Mouse (Mus musculus) hindbrain, embryonic 10.5 days (tissue): ENCODE results near the gene 5530401A14Rik. TPM values are rescaled to one million over a fixed set of nuclear protein-coding genes. Genes with fewer than 3 reads are reported as not detected.

Experiments used
- DNase-seq: peaks from one replicate; pipeline ENCODE4 v3.0.0-alpha.2; 2017; ENCODE audit warnings: low spot score
- H3K27ac ChIP-seq: fragments of 300-500 bp; sonication (generic); 2 replicates; pipeline ENCODE4 v1.5.1; 2016; ENCODE audit warnings: mild to moderate bottlenecking, moderate library complexity
- H3K27me3 ChIP-seq: fragments of 300-500 bp; sonication (generic); 2 replicates; pipeline ENCODE4 v1.6.1; 2016; ENCODE audit warnings: mild to moderate bottlenecking; ENCODE audit not compliant: poor library complexity, insufficient read depth, severe bottlenecking
- H3K36me3 ChIP-seq: fragments of 300-500 bp; sonication (generic); 2 replicates; pipeline ENCODE4 v1.6.1; 2016; ENCODE audit warnings: mild to moderate bottlenecking, moderate library complexity
- H3K4me1 ChIP-seq: fragments of 300-500 bp; sonication (generic); replicated peaks from 2 replicates; pipeline ENCODE4 v1.6.1; 2016; ENCODE audit warnings: mild to moderate bottlenecking
- H3K4me3 ChIP-seq: fragments of 300-500 bp; sonication (generic); 2 replicates; pipeline ENCODE4 v1.5.1; 2016; ENCODE audit warnings: mild to moderate bottlenecking, moderate library complexity
- H3K9me3 ChIP-seq: fragments of 300-500 bp; sonication (generic); 2 replicates; pipeline ENCODE4 v1.6.1; 2016; ENCODE audit warnings: mild to moderate bottlenecking, moderate library complexity
- WGBS: fragments of 180-500 bp; shearing (Covaris S2); methylation state at CpG from one replicate; pipeline ENCODE4 v1.1.7; 2016; 5-methylcytosine and 5-hydroxymethylcytosine counted together
- polyA plus RNA-seq: library from polyadenylated mRNA; unstranded; fragments of >200 nt; fragmentation: Nextera tagmentation; extraction: Ambion mirVana; gene quantifications from 2 replicates; pipeline ENCODE4 v1.2.1, GENCODE M21; 2016

5530401A14Rik gene
- polyA plus RNA-seq: 0.12 and 0.15 TPM in 2 replicates

- peak; percentile 63 for DNase-seq
Measured at GRCm38 (mm10) chr11:81860250-81860972, at the start of gene 5530401A14Rik. Gene 5530401A14Rik (plus strand): TSS chr11:81860673.

DNA sequence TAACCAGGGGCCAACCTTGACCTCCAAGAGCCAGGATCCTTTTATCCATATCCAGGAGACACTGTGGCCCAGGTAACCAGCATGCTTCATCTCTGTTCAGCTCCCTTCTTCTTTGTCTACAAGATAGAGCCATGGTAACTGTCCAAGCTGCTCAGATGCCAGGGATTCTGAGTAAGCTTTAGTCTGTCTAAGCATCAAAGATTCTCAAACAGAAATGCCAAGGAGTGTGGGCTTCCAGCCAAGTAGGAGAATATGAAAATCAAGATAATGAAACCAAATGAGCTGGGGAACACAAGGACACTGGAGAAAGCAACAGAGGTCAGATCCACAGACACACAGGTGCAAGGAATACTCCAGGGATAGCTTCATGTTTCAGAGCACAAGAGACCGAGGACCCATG lies 45.7 kb upstream of the 5530401A14Rik start:
- WGBS: 94% methylated on average over 1 of the region's 1 CpGs
- H3K4me1 ChIP-seq: no peaks in the 10 kb centered on the region
- no peak overlapping the region for H3K4me3 ChIP-seq
- no peaks in the 10 kb centered on the region for H3K9me3 ChIP-seq
- H3K27me3 ChIP-seq: no peaks in the 10 kb centered on the region
- no peaks in the 10 kb centered on the region for H3K36me3 ChIP-seq
- no peak overlapping the region for H3K27ac ChIP-seq
- no peak for DNase-seq

More at GRCm38 (mm10) chr11:81860250-81860972, at the start of gene 5530401A14Rik:
- Histone ChIP-seq H3K4me1 (peaks cover 50% of the 10 kb centered on the region), H3K27ac (peak within 1 kb of the TSS; percentile 75), H3K9me3 (no peaks in the 10 kb centered on the region), H3K36me3 (no peaks in the 10 kb centered on the region), H3K27me3 (no peaks in the 10 kb centered on the region), H3K4me3 (no peak within 1 kb of the TSS)
- WGBS: 34% methylated on average over 4 of the region's 4 CpGs

GRCm38 (mm10) chr11:81816531-81816930 lies 43.9 kb upstream of the 5530401A14Rik start:
- no peak overlapping the region for H3K27ac ChIP-seq
- WGBS: 63% methylated on average over 5 of the region's 5 CpGs
- H3K9me3 ChIP-seq: no peaks in the 10 kb centered on the region
- no peaks in the 10 kb centered on the region for H3K27me3 ChIP-seq
- no peaks in the 10 kb centered on the region for H3K4me1 ChIP-seq
- H3K4me3 ChIP-seq: no peak overlapping the region
- no peaks in the 10 kb centered on the region for H3K36me3 ChIP-seq
- no peak for DNase-seq

DNA sequence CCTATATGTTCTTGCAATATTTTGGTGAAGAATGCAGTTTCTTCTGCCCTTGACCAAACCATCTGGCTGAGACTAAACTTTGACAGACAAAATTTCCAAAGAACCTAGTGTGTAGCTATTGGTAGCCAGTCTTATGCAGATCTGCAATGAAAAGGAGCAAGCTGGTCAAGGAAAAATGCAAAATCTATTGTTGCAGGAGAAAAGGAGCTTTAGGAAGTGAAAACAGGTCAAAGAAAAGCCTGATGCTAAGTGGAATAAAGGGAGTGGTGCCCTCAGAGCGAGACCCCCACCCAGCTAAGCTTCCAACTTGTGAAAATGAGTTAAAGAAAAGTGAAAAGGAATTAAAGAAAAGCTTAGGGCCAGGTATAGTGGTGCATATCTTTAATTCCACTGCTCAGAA lies 28.1 kb upstream of the 5530401A14Rik start:
- Histone ChIP-seq H3K4me3 (no peak overlapping the region), H3K36me3 (no peaks in the 10 kb centered on the region), H3K27me3 (no peaks in the 10 kb centered on the region), H3K27ac (no peak overlapping the region), H3K4me1 (peaks cover 7% of the 10 kb centered on the region; the same call in 1 of the 2 replicates), H3K9me3 (no peaks in the 10 kb centered on the region)
- 56% methylated on average over 1 of the region's 1 CpGs for WGBS
- DNase-seq: no peak

DNA sequence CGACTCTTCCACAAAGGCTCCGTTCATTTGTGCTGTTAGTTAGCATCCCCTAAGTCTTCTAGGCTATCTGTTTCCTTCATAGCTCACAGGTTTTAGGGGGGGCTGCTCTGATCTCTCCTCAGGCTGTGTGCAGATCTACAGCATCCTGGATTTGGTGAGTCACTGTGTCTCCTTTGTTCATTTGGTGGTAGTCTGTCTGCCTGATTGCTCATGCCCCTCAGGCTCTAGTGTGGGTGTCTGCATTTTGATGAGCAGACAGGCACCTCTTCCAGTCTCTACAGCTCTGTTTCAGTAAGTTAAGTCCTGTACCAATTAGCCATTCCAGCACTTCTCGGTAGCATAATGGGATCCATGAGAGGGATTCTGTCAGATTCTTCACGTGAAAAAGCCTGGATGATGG lies 22.0 kb upstream of the 5530401A14Rik start:
- no peaks in the 10 kb centered on the region for H3K36me3 ChIP-seq
- H3K4me1 ChIP-seq: peaks cover 36% of the 10 kb centered on the region
- 71% methylated on average over 4 of the region's 4 CpGs for WGBS
- H3K27ac ChIP-seq: no peak overlapping the region; the same call in 1 of the 2 replicates
- no peak overlapping the region for H3K4me3 ChIP-seq
- no peak for DNase-seq
- H3K27me3 ChIP-seq: no peaks in the 10 kb centered on the region
- H3K9me3 ChIP-seq: no peaks in the 10 kb centered on the region

DNA sequence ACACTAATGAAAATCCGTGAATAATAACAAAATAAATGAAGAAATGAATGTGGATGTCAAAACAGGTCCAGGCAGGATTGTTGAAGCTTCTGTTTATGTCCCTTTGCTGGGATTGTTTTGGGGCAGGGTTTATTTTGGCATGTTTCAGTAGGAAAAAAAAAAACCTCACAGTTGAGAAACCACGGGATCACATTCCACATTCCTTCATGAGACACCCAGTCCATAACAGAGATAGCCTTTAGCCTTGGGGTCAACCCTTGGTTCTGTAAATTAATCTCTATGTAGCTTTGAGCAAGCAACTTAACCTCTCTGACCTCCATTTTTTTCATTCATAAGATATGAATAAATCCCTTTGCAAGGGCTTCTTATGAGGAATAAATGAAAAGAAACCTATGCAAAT lies 19.5 kb upstream of the 5530401A14Rik start:
- DNase-seq: no peak
- H3K36me3 ChIP-seq: no peaks in the 10 kb centered on the region
- WGBS: 67% methylated on average over 2 of the region's 2 CpGs

DNA sequence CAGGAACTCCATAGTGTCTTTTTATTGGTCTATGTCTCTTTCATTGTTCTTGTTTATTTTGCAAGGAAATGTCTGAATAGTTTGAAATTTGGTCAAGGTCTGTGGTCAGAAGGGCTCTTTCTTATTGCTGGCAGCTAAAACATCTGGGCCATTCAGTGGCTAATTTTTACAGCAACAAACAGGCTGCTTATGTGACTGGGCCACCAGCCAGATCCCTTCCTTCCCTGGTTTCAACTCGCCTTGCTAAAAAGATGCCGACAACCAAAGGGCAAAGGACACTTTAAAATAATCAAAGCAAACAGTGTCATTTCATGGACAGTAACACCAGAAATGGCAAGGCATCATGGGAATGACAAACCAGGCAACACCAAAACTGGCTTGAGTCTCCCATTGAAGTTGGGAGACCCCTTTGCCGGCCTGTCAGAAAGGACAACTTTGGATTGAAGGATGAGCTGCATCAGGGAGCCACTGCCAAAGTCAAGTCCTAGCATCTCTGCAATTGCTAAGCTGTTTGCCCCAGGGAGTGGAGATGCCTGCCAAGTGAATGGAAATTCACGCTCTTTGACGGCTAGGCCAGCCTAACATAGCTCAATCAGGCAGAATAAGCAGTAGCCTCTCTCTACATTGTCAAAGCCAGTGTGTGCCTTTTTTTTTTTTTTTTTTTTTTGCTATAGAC lies 15.3 kb upstream of the 5530401A14Rik start:
- no peak overlapping the region for H3K27ac ChIP-seq
- WGBS: 73% methylated on average over 5 of the region's 5 CpGs
- no peak overlapping the region for H3K4me3 ChIP-seq
- H3K4me1 ChIP-seq: peaks cover 27% of the 10 kb centered on the region
- H3K36me3 ChIP-seq: no peaks in the 10 kb centered on the region
- no peaks in the 10 kb centered on the region for H3K9me3 ChIP-seq
- no peaks in the 10 kb centered on the region for H3K27me3 ChIP-seq
- no peak for DNase-seq

More for the DNA sequence above, 19.5 kb upstream of the 5530401A14Rik start:
- Histone ChIP-seq H3K27ac (no peak overlapping the region), H3K9me3 (no peaks in the 10 kb centered on the region), H3K27me3 (no peaks in the 10 kb centered on the region), H3K4me1 (peaks cover 28% of the 10 kb centered on the region), H3K4me3 (no peak overlapping the region)

GRCm38 (mm10) chr11:81845686-81846036 lies 14.8 kb upstream of the 5530401A14Rik start:
- Histone ChIP-seq H3K27me3 (no peaks in the 10 kb centered on the region), H3K36me3 (no peaks in the 10 kb centered on the region), H3K4me3 (no peak overlapping the region), H3K27ac (no peak overlapping the region), H3K9me3 (no peaks in the 10 kb centered on the region), H3K4me1 (peaks cover 29% of the 10 kb centered on the region)
- 85% methylated on average over 3 of the region's 3 CpGs for WGBS
- DNase-seq: no peak

DNA sequence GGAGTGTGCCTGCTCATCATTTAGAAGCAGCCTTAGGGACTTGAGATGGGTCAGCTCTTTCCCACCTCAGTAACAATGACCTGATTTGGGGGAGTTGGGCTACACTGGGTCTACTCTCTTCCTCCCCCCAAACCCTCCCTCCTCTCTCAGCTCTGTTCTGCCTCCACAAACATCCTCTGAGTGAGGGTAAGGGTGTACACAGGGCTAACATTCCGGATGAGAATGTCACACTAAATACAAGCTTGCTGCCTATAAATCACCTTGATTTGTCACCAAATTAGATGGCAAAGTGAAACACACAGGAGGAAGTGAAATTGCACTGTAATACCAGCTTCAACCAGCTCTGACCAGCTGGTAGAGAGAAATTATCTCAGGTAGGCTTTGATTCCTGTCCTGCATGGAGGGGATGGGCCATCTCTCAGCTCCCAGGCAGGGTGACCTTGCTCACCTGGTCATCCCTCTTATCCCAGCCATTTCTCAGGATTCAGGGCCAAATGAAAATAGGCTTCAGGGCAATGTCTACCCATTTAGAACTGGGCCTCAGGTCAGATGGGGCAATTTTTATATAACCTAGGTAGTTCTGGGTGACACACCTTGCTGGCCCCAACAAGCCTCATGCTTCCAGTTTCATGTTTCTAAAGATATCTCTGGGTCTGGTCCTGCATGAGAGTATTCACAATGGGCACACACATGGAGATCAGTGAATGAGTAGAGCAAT lies 12.5 kb upstream of the 5530401A14Rik start:
- H3K36me3 ChIP-seq: no peaks in the 10 kb centered on the region
- no peak overlapping the region for H3K27ac ChIP-seq
- no peak for DNase-seq
- H3K9me3 ChIP-seq: no peaks in the 10 kb centered on the region
- 81% methylated on average over 1 of the region's 1 CpGs for WGBS
- no peak overlapping the region for H3K4me3 ChIP-seq
- peaks cover 19% of the 10 kb centered on the region for H3K4me1 ChIP-seq
- no peaks in the 10 kb centered on the region for H3K27me3 ChIP-seq

DNA sequence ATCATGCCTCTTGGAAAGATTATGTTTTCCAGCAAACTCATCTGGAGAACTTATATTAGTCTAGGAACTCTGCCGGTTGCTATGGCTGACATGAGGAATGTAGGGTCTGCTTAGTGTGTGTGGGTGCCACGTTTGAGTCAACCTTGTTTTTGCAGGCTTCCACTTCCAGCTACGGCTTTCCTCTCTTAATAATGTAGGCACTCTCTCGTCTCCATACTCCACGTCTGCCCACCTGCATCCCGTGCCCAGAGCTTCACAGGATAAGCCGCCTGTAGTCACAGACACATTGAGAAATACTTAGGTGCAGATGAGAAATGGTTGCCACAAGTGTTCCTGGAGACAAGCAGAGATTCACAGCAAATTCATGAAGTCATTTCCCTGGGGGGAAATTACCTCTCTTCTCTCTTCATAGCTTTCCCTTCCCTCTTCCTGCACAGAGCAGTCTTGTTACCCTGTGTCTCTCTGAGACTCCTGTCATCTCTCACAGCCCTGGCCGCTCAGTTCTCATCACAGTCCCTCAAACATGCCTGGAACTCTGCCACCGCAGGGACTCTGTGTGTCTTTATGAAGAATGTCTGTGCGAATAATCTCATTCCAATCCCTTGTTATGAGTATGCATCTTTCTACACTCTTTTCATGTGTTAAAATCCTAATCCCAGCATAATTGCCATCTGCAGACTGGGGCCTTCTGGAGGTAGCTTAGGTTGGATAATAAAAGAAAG lies 5.3 kb downstream of the 5530401A14Rik start:
- no peaks in the 10 kb centered on the region for H3K36me3 ChIP-seq
- no peak overlapping the region for H3K4me3 ChIP-seq
- peaks cover 31% of the 10 kb centered on the region for H3K4me1 ChIP-seq
- H3K27me3 ChIP-seq: no peaks in the 10 kb centered on the region
- H3K9me3 ChIP-seq: no peaks in the 10 kb centered on the region
- DNase-seq: no peak
- no peak overlapping the region for H3K27ac ChIP-seq
- WGBS: 71% methylated on average over 10 of the region's 10 CpGs

DNA sequence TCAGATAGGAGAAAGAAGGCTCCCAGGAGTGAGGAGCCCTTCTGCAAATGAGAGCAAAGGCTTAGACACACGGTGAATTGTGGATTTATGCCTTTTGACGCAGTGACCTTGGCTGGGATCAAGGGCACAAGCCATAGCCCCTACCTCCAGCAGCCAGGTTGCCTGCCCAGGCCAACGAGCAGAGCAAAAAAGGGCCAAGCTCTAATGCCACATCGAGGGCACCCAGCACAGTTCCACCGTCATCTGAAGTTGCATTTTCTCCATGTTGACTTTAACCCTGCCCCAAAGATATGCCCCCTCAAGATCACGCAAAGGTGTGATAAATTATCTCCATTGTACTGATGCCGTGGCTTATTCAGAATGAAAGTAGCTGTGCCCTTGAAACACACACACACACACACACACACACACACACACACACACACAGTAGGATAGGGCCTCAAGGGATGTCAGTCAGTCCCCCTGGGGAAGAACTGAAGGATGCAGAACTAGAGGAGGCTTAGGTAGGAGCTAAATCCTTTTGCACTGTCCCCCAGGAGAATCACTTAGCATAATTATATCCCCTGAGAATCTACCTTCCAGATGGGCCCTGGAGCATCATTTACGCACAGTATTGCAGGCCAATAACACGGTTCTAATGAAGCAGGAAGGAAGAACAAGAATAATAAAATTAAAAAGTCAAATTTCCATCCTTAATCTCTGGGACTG lies 11.2 kb downstream of the 5530401A14Rik start:
- Histone ChIP-seq H3K27me3 (no peaks in the 10 kb centered on the region), H3K9me3 (no peaks in the 10 kb centered on the region), H3K36me3 (no peaks in the 10 kb centered on the region), H3K27ac (no peak overlapping the region), H3K4me3 (no peak overlapping the region), H3K4me1 (0 out of 2 replicates have a peak, but pooled peaks cover 4% of the 10 kb centered on the region)
- WGBS: 65% methylated on average over 9 of the region's 9 CpGs
- no peak for DNase-seq

DNA sequence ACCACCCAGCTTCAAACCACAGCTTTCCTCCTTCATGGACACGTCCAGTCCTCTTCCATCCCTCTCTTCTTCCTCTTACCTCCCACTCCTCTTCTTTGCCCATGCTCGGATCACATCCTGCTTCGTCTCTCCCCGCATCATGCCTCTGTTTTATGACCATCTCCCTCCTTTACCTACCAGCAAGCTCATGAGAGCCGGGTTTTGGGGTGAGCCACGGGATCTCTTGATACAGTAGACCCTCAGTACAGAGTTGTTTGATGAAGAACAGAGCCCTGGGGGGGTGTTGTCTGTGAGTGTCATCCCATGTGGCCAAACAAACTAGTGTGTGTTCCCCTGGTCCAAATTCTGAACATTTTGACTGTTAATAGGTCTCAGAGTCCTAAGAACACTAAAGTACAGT lies 36.0 kb downstream of the 5530401A14Rik start:
- no peak overlapping the region for H3K27ac ChIP-seq

More for the DNA sequence above, 36.0 kb downstream of the 5530401A14Rik start:
- Histone ChIP-seq H3K4me3 (no peak overlapping the region), H3K4me1 (peaks cover 20% of the 10 kb centered on the region), H3K9me3 (no peaks in the 10 kb centered on the region), H3K36me3 (no peaks in the 10 kb centered on the region), H3K27me3 (no peaks in the 10 kb centered on the region)
- 89% methylated on average over 6 of the region's 6 CpGs for WGBS
- no peak for DNase-seq
